Mouse (Mus musculus) NIH3T3 (cell line): Measurements from ENCODE around the gene Ttyh3.
A peak's percentile ranks its signal among the peaks of the same experiment; 100 is the strongest.
"Not testable (repeated sequence)": the region's sequence is repeated elsewhere in the genome, so short reads cannot be mapped to it uniquely, and the experiment has no call there.

Experiments used
- DNase-seq: peaks from one replicate; pipeline ENCODE4 v3.0.0-alpha.2; 2012; ENCODE audit warnings: low read depth

Ttyh3 gene

DNA sequence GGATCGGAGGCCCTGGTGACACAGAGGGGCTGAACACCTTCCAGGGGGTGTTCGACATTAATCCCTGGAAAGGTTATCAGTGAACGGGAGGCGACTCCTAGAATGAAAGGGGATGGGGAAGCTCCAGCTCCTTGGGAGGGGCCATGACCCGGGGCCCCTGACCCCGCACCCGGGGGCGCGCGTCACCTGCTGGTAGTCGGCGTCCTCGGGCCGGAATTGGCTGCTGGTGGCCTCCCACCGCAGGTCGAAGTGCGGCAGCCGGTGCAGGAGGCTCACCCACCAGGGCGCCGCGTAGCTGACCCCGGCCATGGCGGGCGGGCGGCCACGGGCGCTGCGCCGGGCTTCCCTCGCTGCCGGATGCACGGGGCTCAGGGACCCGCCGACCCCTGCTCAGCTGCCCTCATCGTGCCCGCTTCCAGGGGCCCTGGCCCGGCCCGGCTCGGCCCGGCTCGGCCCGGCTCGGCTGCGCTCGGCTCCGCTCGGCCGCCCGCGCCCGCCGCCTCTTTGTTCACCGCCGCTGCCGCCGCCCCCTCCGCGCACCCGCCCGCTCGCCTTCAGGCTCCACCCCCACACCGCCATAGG, at the start of gene Ttyh3:
TSS of gene Ttyh3 (minus strand) at position 513 of the 582 bp plus-strand sequence.
- no peak for DNase-seq

DNA sequence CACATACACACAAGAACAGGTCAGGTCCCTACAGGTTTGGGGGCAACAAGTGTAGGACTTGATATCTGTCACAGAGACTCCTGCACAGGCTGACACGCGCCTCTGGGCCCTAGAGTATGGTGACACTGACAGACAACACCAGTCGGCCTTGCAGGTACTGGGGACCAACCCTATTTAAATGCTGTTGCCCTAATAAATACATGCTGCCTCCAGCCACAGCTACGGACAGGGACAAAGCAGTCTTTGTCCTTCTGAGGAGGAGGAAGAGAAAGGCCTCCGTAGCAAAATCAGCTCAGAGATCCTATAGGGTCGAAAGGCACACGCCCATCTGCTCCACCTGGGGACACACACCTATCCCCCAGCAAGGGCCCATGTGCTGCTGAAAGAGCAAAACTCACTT, 47.2 kb upstream of the Ttyh3 start:
- DNase-seq: no peak

DNA sequence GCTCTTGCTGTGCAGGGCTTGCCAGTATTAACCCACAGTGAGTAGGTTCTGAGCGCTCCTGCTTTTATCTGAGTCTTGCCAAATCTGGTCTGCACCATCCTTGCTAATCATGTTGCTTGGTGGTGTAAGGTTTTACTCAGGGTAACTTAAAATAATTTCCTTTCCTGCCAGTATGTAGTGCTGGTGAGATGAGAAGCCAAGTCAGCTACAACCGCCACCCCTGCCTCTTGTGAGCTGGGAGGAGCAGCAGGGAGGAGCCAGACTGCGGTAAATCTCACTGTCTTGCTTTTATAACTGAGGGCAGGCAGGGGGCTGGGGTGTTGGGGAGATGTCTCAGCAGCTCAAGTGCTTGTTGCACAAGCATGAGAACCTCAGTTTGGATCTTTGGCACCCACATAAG, 39.6 kb upstream of the Ttyh3 start:
- DNase-seq: no peak

DNA sequence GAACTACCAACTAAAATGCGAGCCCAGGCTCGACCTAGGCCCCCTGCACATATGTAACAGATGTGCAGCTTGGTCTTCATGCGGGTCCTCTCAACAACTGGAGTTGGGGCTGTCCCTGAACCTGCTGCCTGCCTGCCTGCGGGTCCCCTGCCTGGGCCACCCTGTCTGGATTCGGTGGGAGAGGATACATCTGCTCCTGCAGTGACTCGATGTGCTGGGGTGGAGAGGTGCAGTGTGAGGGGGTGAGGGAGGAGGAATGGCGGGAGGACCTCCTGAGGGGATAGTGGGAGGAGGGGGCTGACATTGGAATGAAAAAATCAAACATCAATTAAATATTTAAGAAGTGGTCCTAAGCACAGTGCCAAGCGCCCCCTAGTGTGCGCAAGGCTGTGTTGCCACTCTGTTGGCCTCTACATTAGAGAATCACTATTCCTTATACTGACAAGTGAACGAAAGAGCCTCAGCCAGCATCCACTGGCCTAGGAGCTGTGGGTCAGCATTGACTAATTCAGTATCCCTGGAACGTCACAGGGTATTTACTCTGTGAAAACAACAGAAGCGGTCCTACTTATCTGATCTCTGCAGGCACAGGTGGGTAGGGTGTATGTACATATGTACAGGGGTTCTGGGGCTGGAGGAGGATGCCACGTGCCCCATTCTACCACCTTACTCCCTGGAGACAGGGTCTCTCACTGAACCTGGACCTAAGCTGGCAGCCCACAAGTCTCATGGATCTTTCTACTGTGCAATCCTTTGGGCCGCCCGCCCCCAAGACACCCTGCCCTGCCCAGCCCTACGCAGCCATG, 35.7 kb upstream of the Ttyh3 start:
- peak; percentile 75 for DNase-seq

DNA sequence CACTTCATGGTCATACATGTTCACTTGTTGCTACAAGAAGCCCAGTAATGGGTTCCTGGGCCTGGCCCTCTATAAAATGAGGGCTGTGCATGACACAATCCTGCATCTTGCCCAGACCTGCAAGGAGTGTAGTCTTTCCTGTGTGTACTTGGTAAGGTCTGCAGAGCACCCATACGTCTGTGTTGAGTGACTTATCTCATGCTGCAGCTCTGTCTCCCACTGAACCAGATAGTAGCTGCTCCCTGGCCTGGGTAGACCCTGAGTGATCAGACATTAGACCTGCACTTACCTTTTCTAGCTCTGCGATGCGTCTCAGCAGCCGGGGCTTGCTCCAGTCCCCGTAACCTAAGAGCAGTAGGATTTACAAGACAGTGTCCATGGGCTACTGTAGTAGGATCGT, 33.3 kb upstream of the Ttyh3 start:
- DNase-seq: no peak

DNA sequence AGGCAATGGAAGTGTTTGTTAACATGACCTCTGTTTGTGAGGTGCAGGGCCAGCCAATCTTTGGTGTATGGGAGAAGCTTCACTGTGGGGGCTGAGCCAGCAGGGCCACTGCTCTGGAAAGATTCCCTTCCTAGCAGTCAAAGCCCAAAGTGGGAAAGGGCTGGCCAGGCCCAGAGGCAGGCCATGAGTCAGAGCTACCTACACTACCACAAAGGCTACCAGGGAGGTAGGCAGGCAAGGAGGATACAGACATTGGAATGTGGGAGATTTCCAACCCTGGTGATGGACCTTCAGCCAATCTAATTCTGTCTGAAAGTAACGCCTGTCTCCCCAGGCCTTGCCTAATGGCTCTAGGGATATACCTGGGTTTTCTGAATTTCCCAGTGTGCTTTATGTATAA, 32.1 kb upstream of the Ttyh3 start:
- peak; percentile 44 for DNase-seq

DNA sequence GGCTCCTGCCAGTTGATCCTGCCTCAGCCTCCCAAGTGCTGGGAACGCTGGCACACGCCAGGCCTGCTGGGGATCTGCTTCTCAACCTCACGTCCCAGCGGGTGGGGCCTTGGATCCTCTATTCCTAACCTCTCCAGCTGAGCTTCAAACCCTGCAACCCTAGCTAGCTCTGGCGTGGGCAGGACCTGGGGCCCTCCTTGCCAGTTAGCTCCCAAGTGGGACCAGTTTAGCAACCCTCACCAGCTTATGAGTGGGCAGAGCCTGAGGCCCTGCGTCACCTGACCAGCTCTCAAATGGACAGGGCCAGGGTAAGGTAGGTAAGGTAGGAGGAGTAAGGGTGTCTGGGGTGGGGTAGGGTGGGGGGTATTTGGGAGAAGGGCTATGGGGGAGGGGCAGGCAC, 31.2 kb upstream of the Ttyh3 start:
- DNase-seq: no peak

DNA sequence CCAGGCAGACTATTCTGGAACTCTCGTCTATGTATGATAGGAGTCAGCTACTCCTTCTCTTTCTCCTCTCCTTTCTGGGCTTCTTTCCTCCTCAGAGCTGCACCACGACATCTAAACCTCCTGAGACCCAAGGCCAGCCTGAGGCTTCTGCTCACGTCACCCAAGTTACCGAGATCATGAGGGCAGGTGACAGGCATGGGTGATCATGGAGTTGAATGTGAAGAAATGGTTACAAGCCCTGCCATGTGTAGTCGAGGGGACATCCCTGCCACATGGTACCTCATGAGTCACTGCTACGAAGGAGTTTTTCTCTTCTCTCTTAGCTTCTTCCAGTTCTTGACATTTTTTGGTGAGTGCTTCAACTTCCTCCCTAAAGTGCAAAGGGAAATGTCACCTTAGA, 28.3 kb upstream of the Ttyh3 start:
- DNase-seq: no peak

DNA sequence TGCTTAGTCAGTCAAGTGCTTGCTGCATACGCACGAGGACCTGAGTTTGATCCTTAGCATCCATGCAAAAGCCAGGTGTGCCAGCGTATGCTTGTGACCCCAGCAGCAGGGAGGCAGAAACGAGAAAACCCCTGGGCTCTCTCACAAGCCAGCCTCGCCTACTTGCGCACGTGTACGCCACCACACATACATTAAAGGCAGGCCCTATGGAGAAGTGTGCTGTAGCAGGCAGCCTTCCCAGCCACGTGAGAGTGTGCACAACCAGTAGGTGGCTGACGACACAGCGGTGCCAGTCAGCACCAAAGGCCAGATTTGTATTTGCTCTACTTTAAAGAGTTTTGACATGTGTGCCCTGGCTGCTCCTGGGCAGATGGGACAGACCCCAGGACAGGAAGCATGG, 26.8 kb upstream of the Ttyh3 start:
- DNase-seq: no peak

DNA sequence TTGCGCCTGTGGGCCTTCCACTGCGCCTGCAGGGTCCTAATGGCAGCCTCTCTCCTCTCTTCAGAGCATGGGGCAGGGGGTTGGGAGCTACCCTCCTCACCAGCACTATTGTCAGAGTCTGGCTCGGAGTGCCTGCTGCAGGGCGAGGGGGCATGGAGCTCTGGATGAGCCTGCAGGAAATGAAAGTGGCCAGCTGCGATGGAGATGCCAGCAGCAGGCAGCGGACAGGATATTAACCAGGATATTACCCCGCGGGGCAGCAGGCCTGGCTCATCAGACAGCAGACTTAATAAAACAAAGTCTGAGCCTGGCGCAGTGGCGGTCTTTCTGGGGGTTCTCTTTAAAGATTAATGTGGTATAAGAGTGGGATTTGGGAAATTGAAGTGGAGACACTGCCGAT, 26.2 kb upstream of the Ttyh3 start:
- no peak for DNase-seq

DNA sequence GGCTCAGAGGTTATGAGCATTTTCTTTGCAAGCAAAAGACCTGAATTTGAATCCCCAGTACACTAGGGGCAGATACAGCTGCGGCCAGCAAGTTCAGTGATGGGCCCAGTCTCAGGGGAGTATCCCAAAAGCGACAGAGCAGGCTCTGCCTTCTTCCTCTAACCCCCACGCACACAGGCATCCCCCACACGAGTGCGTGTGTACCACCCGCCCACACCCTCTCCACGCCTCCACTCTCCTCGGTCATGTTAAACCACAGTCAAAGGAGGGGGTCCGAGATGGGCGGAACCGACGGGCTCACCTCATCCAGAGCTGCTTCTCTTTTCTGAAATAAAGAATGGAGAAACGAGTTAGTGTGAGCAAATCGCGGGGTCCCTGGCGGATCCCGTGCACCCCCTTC, 25.2 kb upstream of the Ttyh3 start:
- no peak for DNase-seq

DNA sequence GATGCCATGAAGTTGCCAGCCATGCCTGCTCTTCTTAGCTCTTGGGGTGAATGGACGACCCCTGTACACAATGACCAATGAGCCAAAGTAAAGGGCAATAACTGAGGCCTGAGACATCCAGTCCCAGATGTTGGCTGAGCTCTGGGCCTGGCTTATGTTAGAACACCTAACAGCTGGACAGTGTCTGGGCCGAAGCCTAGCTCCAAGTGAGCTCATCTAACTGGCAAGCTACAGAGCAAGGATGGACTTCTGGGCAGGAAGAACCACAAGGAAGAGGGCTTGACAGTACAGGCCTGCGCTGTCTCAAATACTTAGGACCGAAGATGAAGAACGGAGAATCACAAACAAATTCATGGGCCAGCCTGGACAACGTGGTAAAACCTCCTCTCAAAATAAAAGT, 23.8 kb upstream of the Ttyh3 start:
- DNase-seq: not testable (repeated sequence)

DNA sequence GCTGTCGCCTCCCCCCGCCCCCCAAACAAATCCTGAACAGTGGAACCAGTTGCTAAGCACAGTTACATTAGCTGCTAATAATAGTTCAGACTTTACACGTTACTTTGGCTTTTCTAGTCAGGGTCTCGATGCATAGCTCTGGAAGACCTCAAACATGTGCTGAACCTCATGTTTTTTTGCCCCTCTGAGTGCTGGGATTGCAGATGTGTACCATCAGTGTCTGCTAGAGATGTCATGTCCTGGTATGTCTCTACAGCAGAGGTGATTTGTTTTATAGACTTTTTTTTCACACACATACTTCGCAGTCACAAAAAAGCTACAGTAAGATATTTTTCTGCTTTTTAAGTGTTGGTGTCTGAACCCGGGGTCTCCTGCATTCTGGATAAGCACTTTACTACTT, 23.3 kb upstream of the Ttyh3 start:
- DNase-seq: no peak

DNA sequence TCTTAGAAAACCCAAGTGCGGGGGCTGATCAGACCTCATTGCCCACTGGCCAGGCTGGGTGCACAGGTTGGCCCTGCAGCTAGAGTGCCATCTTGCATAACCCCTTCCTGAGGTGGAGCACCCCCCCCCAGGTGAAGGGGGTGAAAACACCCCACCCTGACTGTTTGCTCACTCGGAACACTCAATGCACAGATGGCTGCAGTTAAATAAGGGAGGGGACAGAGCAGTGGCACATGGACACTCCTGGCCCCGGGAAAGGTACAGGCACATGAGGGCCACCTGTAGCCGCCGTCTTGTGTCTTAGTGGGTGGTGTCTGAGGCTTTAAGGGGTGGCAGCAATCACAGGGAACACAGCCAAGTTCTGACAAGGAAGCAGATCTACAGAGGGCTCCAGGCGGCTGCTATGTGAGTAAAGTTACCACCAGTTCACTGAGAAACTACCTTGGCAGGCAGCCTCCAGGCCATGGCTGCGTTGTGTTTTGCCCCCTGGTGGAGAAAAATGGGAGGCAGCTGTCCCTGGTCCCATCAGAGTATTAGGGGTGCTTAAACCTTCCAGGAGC, 14.9 kb upstream of the Ttyh3 start:
- peak; percentile 90 for DNase-seq

DNA sequence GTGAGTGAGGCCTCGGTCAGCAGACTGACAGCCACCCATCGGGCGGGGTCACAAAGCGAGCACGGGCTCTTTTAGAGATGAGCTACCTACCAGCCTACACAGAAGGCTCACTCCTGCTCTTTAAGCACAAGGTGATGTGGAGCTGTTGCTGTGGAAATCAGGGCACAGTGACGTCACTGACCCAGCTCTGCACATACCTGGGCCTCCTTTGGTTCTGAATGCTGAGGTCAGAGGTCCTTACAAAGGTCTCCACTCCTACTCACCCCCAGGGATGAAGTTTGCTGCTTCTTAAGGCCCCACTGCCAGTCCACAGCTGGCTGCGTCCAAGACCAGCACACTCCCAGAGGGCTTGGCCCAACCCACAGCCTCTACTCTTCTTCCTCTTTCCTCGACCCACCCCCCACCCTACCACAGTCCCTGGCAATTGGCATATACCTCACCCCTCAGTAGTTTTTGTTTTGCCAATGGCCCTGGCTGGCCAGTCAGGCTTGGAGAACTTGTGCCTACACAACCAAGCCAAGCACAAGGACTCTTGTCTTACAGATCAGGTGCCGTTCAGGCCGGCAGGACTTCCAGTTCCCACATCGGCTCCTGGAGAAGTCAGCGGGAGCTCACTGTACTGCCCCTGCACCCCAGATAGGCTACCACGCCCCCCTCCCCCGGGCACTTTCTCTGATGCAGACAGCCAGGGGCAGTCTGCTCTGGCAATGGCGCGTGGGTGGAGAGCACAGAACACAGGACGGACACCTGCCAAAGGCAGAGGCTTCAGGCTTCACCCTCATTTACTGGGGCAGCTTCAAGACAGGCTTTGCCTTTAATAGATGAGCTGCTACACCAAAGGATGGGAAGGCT, 14.1 kb upstream of the Ttyh3 start:
- DNase-seq: no peak

DNA sequence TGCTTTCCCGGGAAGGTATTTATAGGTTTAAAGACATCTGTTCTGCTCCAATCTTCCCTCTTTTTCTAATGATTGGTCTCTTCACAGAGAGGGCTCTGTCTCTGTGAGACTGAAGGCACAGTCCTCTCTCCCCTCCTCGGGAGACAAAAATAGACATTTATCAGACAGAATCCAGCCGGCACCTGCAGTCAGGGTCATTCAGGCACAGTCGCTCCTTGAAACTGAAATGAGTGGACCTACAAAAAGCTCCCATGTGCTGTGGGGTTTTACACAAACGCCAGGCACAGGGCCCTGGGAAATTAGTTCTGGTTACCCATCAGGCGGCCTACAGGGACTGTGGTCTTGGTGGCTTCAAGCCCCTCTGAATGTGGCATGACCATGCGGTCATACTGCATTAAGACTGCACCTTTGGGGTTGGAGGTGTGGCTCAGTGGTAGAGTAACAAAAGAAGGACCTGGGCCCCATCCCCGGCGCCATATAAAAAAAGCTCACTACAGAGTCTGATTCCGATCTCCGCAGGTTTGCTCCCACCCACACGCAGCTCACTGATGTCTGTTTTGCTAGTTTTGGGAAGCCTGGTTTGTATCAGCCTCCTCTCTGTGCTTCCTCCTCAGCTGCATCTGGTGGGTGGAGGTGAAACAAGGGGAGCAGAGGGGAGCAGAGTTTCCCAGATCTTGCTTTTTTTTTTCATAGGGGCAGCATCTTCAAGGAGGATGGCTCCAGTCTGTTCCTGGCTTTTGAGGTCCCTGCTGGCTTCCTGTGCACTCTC, 13.2 kb upstream of the Ttyh3 start:
- DNase-seq: no peak

DNA sequence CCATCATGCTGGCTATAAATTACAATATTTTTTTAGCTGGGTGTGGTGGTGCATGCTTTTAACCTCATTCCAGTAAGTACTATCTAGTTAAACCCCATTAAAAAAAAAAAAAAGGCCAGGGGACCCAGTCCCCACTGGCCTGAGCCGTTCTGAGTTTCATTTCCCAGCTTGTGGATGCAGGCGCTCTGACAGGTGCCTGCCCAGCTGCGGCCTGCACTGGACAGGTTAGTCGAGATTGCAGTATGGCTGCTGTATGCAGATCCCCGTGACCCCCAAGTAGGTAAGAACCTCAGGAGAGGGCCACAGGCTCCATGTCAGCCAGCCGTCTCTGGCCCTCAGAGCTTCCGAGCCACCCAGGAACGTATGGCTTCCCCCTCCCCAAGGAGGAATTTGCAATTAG, 12.6 kb upstream of the Ttyh3 start:
- DNase-seq: no peak

DNA sequence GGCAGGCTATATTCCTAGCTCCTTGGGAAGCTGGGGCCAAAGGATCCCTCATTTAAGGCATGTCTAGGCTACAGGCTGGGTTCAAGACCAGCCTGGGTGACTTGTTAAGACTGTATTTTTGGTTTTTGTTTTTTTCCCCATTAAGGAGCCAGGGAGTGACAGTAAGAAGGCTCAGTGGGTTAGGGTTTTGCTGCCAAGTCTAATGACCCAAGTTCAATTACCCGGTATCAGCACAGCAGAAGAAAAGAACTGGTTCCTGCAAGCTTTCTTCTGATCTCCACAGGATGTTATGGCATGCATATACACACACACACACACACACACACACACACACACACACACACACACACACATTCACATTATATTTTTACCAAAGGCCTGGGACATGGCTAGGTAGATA, 11.6 kb upstream of the Ttyh3 start:
- no peak for DNase-seq

DNA sequence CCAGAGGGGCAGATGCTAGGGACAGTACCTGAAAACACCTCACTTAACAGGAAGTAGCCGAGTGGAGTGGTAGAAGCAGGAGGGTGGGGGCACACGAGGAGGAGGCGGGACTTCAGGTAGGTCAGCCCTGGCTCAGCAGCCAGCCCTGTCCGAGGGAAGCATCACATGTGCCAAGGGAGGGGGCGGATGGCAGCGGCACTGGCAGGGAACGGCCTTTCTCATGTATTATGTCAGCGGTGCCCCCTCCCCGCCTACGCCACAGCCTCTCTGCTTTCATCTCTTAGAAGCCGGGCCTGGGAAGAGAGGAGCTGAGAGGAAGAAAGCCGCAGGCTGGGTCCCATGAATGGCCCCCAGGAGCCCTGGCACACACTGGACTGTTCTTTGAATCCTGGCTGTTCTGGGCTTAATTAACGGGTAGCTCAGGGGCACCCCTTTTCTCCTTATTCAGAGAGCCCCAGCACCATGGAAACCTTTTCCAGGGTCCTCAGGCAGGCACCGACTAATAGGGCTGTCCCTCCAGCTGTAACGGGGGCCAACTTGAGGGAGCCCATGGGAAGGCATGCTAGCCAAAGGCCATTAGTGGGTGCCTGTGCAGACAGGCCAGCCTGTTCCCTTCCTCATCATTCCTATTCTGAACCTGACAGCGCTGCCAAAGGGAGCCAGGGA, 10.9 kb upstream of the Ttyh3 start:
- no peak for DNase-seq

DNA sequence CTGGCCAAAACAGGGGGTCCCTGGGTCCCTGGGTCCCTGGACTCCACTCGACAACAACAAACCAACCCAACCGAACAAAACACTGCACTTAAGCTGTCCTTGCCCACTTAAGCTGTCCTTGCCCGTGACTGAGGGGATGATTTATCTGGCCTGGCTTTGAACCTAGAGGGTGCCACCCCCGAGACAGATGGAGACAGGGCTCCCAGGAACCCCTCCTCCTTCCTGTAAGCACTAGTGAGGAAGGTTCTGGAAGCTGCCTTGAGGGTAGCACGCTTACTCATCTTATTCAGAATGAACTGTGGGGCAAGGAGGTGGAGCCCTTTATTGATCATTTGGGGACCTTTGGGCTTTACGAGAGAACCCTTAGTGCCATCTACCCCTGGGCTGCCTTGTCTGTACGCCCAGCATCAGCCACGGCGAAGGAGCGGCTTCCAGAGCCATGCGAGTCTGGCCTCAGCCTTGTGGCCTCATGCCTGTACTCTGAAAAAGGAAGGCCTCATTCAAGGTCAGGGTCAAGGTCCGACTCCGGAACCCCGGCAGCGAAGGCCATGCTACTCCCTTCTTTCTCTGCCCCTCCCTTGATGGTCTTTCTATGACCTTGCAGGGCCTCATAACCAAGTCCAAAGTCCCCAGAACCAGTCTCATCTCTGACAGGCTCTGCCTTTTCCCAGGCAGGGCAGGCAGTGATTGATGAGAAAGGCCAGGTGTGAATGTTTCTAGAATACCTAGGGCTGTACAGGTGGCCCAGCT, 5.4 kb upstream of the Ttyh3 start:
- DNase-seq: no peak

DNA sequence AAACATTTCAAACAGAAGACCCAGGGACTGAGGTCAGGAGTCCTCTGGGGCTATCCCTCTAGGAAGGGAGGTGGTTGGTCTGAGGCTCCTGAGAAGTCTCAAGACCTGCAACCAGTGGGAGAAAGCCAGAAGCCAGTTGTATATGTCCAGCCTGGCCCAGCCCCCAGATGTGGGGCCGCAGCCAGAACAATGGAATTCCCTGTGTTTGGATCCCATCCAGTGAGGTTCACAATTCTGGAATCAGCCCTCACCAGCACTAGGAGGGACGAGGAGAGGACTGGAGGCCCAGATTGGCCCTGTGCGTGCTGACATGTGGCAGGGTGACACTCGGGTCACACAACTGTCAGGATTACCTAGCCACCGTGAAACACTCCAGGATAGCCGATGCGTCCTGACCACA, 3.8 kb upstream of the Ttyh3 start:
- DNase-seq: peak; percentile 71
